Mouse (Mus musculus) brown adipose tissue, adult 24 weeks (tissue): ENCODE results near the gene Ccdc71. TPM values are rescaled to one million over a fixed set of nuclear protein-coding genes. Genes with fewer than 3 reads are reported as not detected.

ENCODE experiments used
- H3K27ac ChIP-seq: fragments of 200-500 bp; replicated peaks from 2 replicates; pipeline ENCODE4 v1.5.1; 2012; ENCODE audit warnings: low read depth, mild to moderate bottlenecking, low read length
- H3K4me1 ChIP-seq: fragments of 200-500 bp; 2 replicates; pipeline ENCODE4 v1.6.1; 2012; ENCODE audit warnings: low read length, mixed read lengths; ENCODE audit not compliant: control insufficient read depth, insufficient read depth, insufficient read length
- H3K4me3 ChIP-seq: fragments of 200-500 bp; 2 replicates; pipeline ENCODE4 v1.5.1; 2012; ENCODE audit warnings: low read depth, mild to moderate bottlenecking, low read length, moderate library complexity; ENCODE audit not compliant: insufficient read depth
- polyA plus RNA-seq: library from polyadenylated mRNA; stranded (reverse); fragments of >200 nt; gene quantifications from 2 replicates; pipeline ENCODE4 v1.2.4, GENCODE M21; 2012; ENCODE audit not compliant: missing spikeins, insufficient read depth, insufficient read length

Ccdc71 gene
- polyA plus RNA-seq, 1 experiment, result 8.2 TPM

- Histone ChIP-seq H3K27ac (peak overlapping the region; percentile 90), H3K4me1 (peaks cover 13% of the 10 kb centered on the region), H3K4me3 (peak overlapping the region; percentile 89)
These were observed 30.9 kb downstream of the Ccdc71 start for GRCm38 (mm10) chr9:108491286-108491580.

- Histone ChIP-seq H3K27ac (peak overlapping the region; percentile 90), H3K4me3 (peak overlapping the region; percentile 89)
These were observed 31.9 kb downstream of the Ccdc71 start for GRCm38 (mm10) chr9:108492043-108492750.

GRCm38 (mm10) chr9:108493246-108493645 is 32.9 kb downstream of the Ccdc71 start:
- Histone ChIP-seq H3K4me3 (no peak overlapping the region), H3K4me1 (peaks cover 13% of the 10 kb centered on the region), H3K27ac (no peak overlapping the region)

More at GRCm38 (mm10) chr9:108492043-108492750, 31.9 kb downstream of the Ccdc71 start:
- peaks cover 13% of the 10 kb centered on the region for H3K4me1 ChIP-seq

GRCm38 (mm10) chr9:108494146-108494825 is 34.0 kb downstream of the Ccdc71 start:
- Histone ChIP-seq H3K4me3 (no peak overlapping the region), H3K4me1 (peaks cover 13% of the 10 kb centered on the region), H3K27ac (no peak overlapping the region)

DNA sequence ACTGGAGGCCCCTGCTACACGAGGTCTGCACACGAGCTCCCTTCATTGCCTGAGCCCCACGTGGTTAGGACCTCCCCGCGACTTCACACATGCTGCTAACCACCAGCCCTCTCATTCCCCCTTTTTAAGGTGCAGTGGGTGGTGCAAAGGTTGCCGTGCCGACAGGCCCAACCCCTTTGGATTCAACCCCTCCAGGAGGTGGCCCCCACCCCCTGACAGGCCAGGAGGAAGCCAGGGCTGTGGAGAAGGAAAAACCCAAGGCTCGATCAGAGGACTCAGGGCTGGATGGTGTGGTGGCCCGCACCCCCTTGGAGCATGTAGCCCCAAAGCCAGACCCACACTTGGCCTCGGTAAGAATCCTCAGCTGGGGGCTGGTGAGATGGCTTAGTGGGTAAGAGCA is 34.6 kb downstream of the Ccdc71 start:
- Histone ChIP-seq H3K4me3 (no peak overlapping the region), H3K27ac (no peak overlapping the region), H3K4me1 (peaks cover 11% of the 10 kb centered on the region)

GRCm38 (mm10) chr9:108499231-108499630 is 38.9 kb downstream of the Ccdc71 start:
- no peak overlapping the region for H3K4me3 ChIP-seq
- no peaks in the 10 kb centered on the region for H3K4me1 ChIP-seq
- H3K27ac ChIP-seq, result no peak overlapping the region

DNA sequence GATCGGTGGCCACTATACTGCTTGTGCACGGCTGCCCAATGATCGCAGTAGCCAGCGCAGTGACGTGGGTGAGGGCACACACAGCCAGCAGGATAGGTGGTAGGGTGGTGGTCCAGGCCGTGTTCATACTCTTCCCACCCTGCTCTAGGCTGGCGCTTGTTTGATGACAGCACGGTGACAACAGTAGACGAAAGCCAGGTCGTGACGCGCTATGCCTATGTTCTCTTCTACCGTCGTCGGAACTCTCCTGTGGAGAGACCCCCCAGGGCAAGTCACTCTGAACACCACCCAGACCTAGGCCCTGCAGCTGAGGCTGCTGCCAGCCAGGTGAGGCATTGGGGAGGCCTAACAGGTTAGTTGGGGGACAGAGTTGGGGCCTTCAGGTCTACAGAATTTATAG is 39.6 kb downstream of the Ccdc71 start:
- H3K4me3 ChIP-seq, result no peak overlapping the region
- no peaks in the 10 kb centered on the region for H3K4me1 ChIP-seq
- no peak overlapping the region for H3K27ac ChIP-seq

DNA sequence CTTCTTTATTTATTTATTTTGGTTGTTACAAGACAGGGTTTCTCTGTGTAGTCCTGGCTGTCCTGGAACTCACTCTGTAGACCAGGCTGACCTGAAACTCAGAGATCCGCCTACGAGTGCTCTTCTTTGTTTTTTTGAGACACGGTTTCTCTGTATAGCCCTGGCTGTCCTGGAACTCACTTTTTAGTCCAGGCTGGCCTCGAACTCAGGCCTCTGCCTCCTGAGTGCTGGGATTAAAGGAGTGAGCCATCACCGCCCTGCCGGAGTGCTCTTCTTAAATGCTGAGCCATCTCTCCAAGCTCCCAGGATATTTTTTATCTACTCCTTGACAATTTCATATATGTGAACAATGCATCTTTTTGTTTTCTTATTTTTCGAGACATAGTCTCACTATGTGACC is 46.6 kb downstream of the Ccdc71 start:
- H3K4me3 ChIP-seq, result no peak overlapping the region
- H3K27ac ChIP-seq, result no peak overlapping the region
- peaks cover 3% of the 10 kb centered on the region; the same call in 1 of the 2 replicates for H3K4me1 ChIP-seq

DNA sequence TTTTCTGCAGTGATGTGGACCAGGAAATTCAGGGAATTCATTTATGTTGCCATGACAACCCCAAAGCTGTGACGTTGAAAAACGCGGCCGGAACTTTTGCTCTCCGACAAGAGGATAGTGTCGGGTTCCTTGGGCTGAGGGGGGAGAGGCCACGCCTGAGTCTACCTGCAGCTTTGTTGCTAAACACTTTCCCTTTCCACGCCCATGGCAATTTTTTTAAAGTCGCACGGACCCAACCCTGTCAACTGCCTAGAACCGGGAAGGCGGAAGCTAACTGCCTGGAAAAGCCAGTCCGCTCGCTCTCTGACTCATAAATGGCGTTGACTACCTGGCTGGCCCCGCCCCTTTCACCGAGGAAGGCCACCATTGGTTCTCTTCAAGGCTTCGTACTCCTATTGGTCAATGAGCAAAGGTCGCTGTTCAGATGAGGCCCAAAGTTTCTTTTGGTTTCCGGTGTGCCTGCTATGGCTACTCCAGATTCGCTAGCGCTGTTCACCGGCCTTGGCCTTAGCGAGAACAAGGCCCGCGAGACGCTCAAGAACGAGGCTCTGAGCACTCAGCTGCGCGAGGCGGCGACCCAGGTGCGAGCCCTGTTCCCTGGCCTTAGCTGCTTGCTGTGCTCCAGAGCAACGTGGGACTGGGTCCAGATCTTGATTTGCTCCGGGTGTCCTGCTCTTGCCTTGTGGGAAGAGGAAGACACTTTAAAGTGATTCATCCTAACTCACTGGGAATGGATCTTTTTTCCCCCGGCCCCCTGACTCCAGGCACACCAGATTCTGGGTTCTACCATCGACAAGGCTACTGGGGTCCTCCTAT is 47.5 kb downstream of the Ccdc71 start, which contains the start of gene Qars:
TSS of gene Qars (plus strand) at position 88 of the 816 bp plus-strand sequence.
- peak within 1 kb of the TSS; percentile 73 for H3K4me3 ChIP-seq
- peaks cover 3% of the 10 kb centered on the region; the same call in 1 of the 2 replicates for H3K4me1 ChIP-seq

GRCm38 (mm10) chr9:108508776-108509175 is 48.4 kb downstream of the Ccdc71 start:
- Histone ChIP-seq H3K4me1 (peaks cover 3% of the 10 kb centered on the region; the same call in 1 of the 2 replicates), H3K4me3 (peak overlapping the region; percentile 73), H3K27ac (no peak overlapping the region)

More for the DNA sequence above, 47.5 kb downstream of the Ccdc71 start, which contains the start of gene Qars:
- peak within 1 kb of the TSS; percentile 66 for H3K27ac ChIP-seq

Other genes starting within 250 kb of the Ccdc71 start
- gene Dag1, start 196.6 kb upstream of the Ccdc71 start, polyA plus RNA-seq, result 116 and 133 TPM in 2 replicates
- 21.6 and 23.1 TPM in 2 replicates for gene Nicn1, start 170.1 kb upstream of the Ccdc71 start, polyA plus RNA-seq
- gene Amt, start 163.7 kb upstream of the Ccdc71 start, polyA plus RNA-seq, result 2.0 and 2.8 TPM in 2 replicates
- 299 and 302 TPM in 2 replicates for gene Rhoa, start 154.4 kb upstream of the Ccdc71 start, polyA plus RNA-seq
- 24.2 and 32.4 TPM in 2 replicates for gene Tcta, start 154.4 kb upstream of the Ccdc71 start, polyA plus RNA-seq
- gene Gpx1, start 121.6 kb upstream of the Ccdc71 start, polyA plus RNA-seq, result 770 and 989 TPM in 2 replicates
- gene Usp4, start 112.7 kb upstream of the Ccdc71 start, polyA plus RNA-seq, result 48.4 and 52.8 TPM in 2 replicates
- gene 1700102P08Rik, start 67.7 kb upstream of the Ccdc71 start, polyA plus RNA-seq, result not detected in 2 replicates
- gene Ccdc36, start 32.0 kb upstream of the Ccdc71 start, polyA plus RNA-seq, result not detected in 2 replicates
- not detected in 2 replicates for gene BC048562, start 24.0 kb upstream of the Ccdc71 start, polyA plus RNA-seq
- 4.4 and 6.9 TPM in 2 replicates for gene Klhdc8b, start 1.1 kb downstream of the Ccdc71 start, polyA plus RNA-seq
- gene Lamb2, start 19.2 kb downstream of the Ccdc71 start, polyA plus RNA-seq, result 19.1 and 38.4 TPM in 2 replicates
- gene Usp19, start 30.1 kb downstream of the Ccdc71 start, polyA plus RNA-seq, result 35.9 and 48.5 TPM in 2 replicates
- gene Qars, start 47.2 kb downstream of the Ccdc71 start, polyA plus RNA-seq, result 85.0 and 107 TPM in 2 replicates
- gene Qrich1, start 56.3 kb downstream of the Ccdc71 start, polyA plus RNA-seq, result 40.9 and 45.7 TPM in 2 replicates
- 18.9 and 21.5 TPM in 2 replicates for gene Impdh2, start 99.8 kb downstream of the Ccdc71 start, polyA plus RNA-seq
- 91.2 and 111 TPM in 2 replicates for gene Ndufaf3, start 106.9 kb downstream of the Ccdc71 start, polyA plus RNA-seq
- gene Dalrd3, start 109.4 kb downstream of the Ccdc71 start, polyA plus RNA-seq, result 57.1 and 58.3 TPM in 2 replicates
- 14.6 TPM in 2 replicates for gene Wdr6, start 118.2 kb downstream of the Ccdc71 start, polyA plus RNA-seq
- gene P4htm, start 137.1 kb downstream of the Ccdc71 start, polyA plus RNA-seq, result 0.83 and 1.3 TPM in 2 replicates
- gene Arih2, start 188.9 kb downstream of the Ccdc71 start, polyA plus RNA-seq, result 22.4 and 29.8 TPM in 2 replicates
- 545 and 591 TPM in 2 replicates for gene Slc25a20, start 201.6 kb downstream of the Ccdc71 start, polyA plus RNA-seq
- 12.4 and 20.8 TPM in 2 replicates for gene Prkar2a, start 228.8 kb downstream of the Ccdc71 start, polyA plus RNA-seq